Mouse (Mus musculus) forebrain, embryonic 16.5 days (tissue): ENCODE measurements around the gene Mycbp2. TPM values are rescaled to one million over a fixed set of nuclear protein-coding genes. Genes with fewer than 3 reads are reported as not detected.

Source experiments
- ATAC-seq: fragments of 200-750 bp; cut with Nextera tagmentation; 2 replicates; pipeline ENCODE4 v1.8.0; 2017; ENCODE audit warnings: mild to moderate bottlenecking, moderate library complexity
- H3K27ac ChIP-seq: fragments of 300-500 bp; sonication (generic); 2 replicates; pipeline ENCODE4 v1.5.1; 2014; ENCODE audit warnings: low read length, control low read depth
- H3K27me3 ChIP-seq: fragments of 300-500 bp; sonication (generic); replicated peaks from 2 replicates; pipeline ENCODE4 v1.6.1; 2014; ENCODE audit warnings: low read length; ENCODE audit not compliant: control insufficient read depth, insufficient read depth
- H3K36me3 ChIP-seq: fragments of 300-500 bp; sonication (generic); 2 replicates; pipeline ENCODE4 v1.6.1; 2014; ENCODE audit not compliant: control insufficient read depth, insufficient read depth
- H3K4me1 ChIP-seq: fragments of 300-500 bp; sonication (generic); replicated peaks from 2 replicates; pipeline ENCODE4 v1.6.1; 2014; ENCODE audit warnings: low read length; ENCODE audit not compliant: control insufficient read depth, insufficient read depth
- H3K4me2 ChIP-seq: fragments of 300-500 bp; sonication (generic); 2 replicates; pipeline ENCODE4 v1.6.1; 2014; ENCODE audit warnings: mild to moderate bottlenecking, low read length, control low read depth
- H3K4me3 ChIP-seq: fragments of 300-500 bp; sonication (generic); replicated peaks from 2 replicates; pipeline ENCODE4 v1.5.1; 2014; ENCODE audit warnings: mild to moderate bottlenecking, low read length, control low read depth
- H3K9ac ChIP-seq: fragments of 300-500 bp; sonication (generic); replicated peaks from 2 replicates; pipeline ENCODE4 v1.6.1; 2014; ENCODE audit warnings: low read depth, low read length, control low read depth
- H3K9me3 ChIP-seq: fragments of 300-500 bp; sonication (generic); 2 replicates; pipeline ENCODE4 v1.6.1; 2016; ENCODE audit warnings: low read length; ENCODE audit not compliant: control insufficient read depth
- WGBS: fragments of 180-500 bp; shearing (Covaris S2); extraction: QIAGEN DNeasy Blood & Tissue Kit; methylation state at CpG from one replicate; pipeline ENCODE4 v1.1.7; 2014; 5-methylcytosine and 5-hydroxymethylcytosine counted together
- polyA plus RNA-seq: library from polyadenylated mRNA; unstranded; fragments of >200 nt; fragmentation: Nextera tagmentation; extraction: Ambion mirVana; gene quantifications from 2 replicates; pipeline ENCODE4 v1.2.1, GENCODE M21; 2015

The Mycbp2 gene
- polyA plus RNA-seq, 1 experiment from 2014 or later: 56.6 TPM

- no peak overlapping the region for H3K4me3 ChIP-seq
- no peak overlapping the region for H3K9ac ChIP-seq
- 89% methylated on average over 5 of the region's 5 CpGs for WGBS
- H3K4me2 ChIP-seq: no peak overlapping the region
- H3K27ac ChIP-seq: no peak overlapping the region
- H3K4me1 ChIP-seq: no peaks in the 10 kb centered on the region
- peaks cover 35% of the 10 kb centered on the region for H3K36me3 ChIP-seq
- H3K27me3 ChIP-seq: no peaks in the 10 kb centered on the region
- ATAC-seq: no peak
- H3K9me3 ChIP-seq: no peaks in the 10 kb centered on the region
Measured at GRCm38 (mm10) chr14:103150139-103150538, 196.5 kb downstream of the Mycbp2 start.

- peaks cover 34% of the 10 kb centered on the region for H3K36me3 ChIP-seq
- WGBS: 85% methylated on average over 2 of the region's 2 CpGs
- no peaks in the 10 kb centered on the region for H3K4me1 ChIP-seq
- no peak overlapping the region for H3K4me3 ChIP-seq
- H3K9me3 ChIP-seq: no peaks in the 10 kb centered on the region
- no peak overlapping the region for H3K9ac ChIP-seq
- H3K4me2 ChIP-seq: no peak overlapping the region
- ATAC-seq: peak; percentile 20; the same call in 1 of the 2 replicates
- H3K27me3 ChIP-seq: no peaks in the 10 kb centered on the region
- no peak overlapping the region for H3K27ac ChIP-seq
Measured at GRCm38 (mm10) chr14:103131991-103132390, 214.6 kb downstream of the Mycbp2 start.

- no peak overlapping the region for H3K27ac ChIP-seq
- H3K4me1 ChIP-seq: no peaks in the 10 kb centered on the region
- ATAC-seq: no peak
- H3K4me3 ChIP-seq: no peak overlapping the region
- H3K9me3 ChIP-seq: no peaks in the 10 kb centered on the region
- H3K27me3 ChIP-seq: no peaks in the 10 kb centered on the region
- peaks cover 35% of the 10 kb centered on the region for H3K36me3 ChIP-seq
- no peak overlapping the region for H3K4me2 ChIP-seq
- WGBS: 81% methylated on average over 6 of the region's 6 CpGs
- no peak overlapping the region for H3K9ac ChIP-seq
Measured at GRCm38 (mm10) chr14:103125756-103126155, 220.9 kb downstream of the Mycbp2 start.

- H3K4me3 ChIP-seq: no peak overlapping the region
- H3K4me1 ChIP-seq: no peaks in the 10 kb centered on the region
- ATAC-seq: no peak
- H3K36me3 ChIP-seq: peaks cover 38% of the 10 kb centered on the region
- 97% methylated on average over 3 of the region's 3 CpGs for WGBS
- no peak overlapping the region for H3K9ac ChIP-seq
- H3K9me3 ChIP-seq: no peaks in the 10 kb centered on the region
- H3K27me3 ChIP-seq: no peaks in the 10 kb centered on the region
- no peak overlapping the region for H3K4me2 ChIP-seq
- no peak overlapping the region for H3K27ac ChIP-seq
Measured at GRCm38 (mm10) chr14:103114994-103115670, 231.5 kb downstream of the Mycbp2 start.

GRCm38 (mm10) chr14:103112606-103113363 is 233.8 kb downstream of the Mycbp2 start:
- WGBS: 87% methylated on average over 3 of the region's 3 CpGs
- peaks cover 26% of the 10 kb centered on the region for H3K36me3 ChIP-seq
- H3K4me2 ChIP-seq: no peak overlapping the region
- no peak overlapping the region for H3K4me3 ChIP-seq
- peak overlapping the region; percentile 41 for H3K27ac ChIP-seq
- peak; percentile 67 for ATAC-seq
- no peaks in the 10 kb centered on the region for H3K4me1 ChIP-seq
- H3K9ac ChIP-seq: no peak overlapping the region
- H3K9me3 ChIP-seq: no peaks in the 10 kb centered on the region
- no peaks in the 10 kb centered on the region for H3K27me3 ChIP-seq

- Histone ChIP-seq H3K9ac (no peak overlapping the region), H3K4me3 (no peak overlapping the region), H3K27ac (no peak overlapping the region), H3K27me3 (no peaks in the 10 kb centered on the region), H3K4me1 (no peaks in the 10 kb centered on the region), H3K4me2 (no peak overlapping the region), H3K36me3 (peaks cover 7% of the 10 kb centered on the region; the same call in 1 of the 2 replicates), H3K9me3 (no peaks in the 10 kb centered on the region)
- WGBS: 91% methylated on average over 4 of the region's 4 CpGs
- ATAC-seq: no peak
Measured at GRCm38 (mm10) chr14:103109971-103110370, 236.6 kb downstream of the Mycbp2 start.

- ATAC-seq: no peak
- 92% methylated on average over 2 of the region's 2 CpGs for WGBS
- no peak overlapping the region for H3K4me3 ChIP-seq
Measured at GRCm38 (mm10) chr14:103106301-103106700, 240.3 kb downstream of the Mycbp2 start.

GRCm38 (mm10) chr14:103102731-103103335 is 243.8 kb downstream of the Mycbp2 start:
- H3K4me1 ChIP-seq: peaks cover 3% of the 10 kb centered on the region
- H3K36me3 ChIP-seq: no peaks in the 10 kb centered on the region
- H3K4me3 ChIP-seq: no peak overlapping the region
- H3K4me2 ChIP-seq: no peak overlapping the region
- WGBS: 87% methylated on average over 10 of the region's 10 CpGs
- H3K9ac ChIP-seq: no peak overlapping the region
- H3K9me3 ChIP-seq: no peaks in the 10 kb centered on the region
- H3K27me3 ChIP-seq: no peaks in the 10 kb centered on the region
- no peak overlapping the region for H3K27ac ChIP-seq
- ATAC-seq: no peak

More at GRCm38 (mm10) chr14:103106301-103106700, 240.3 kb downstream of the Mycbp2 start:
- Histone ChIP-seq H3K9me3 (no peaks in the 10 kb centered on the region), H3K27ac (no peak overlapping the region), H3K4me1 (no peaks in the 10 kb centered on the region), H3K9ac (no peak overlapping the region), H3K4me2 (no peak overlapping the region), H3K27me3 (no peaks in the 10 kb centered on the region), H3K36me3 (no peaks in the 10 kb centered on the region)

- Histone ChIP-seq H3K36me3 (no peaks in the 10 kb centered on the region), H3K9ac (no peak overlapping the region), H3K4me2 (no peak overlapping the region), H3K4me3 (no peak overlapping the region), H3K9me3 (no peaks in the 10 kb centered on the region), H3K27me3 (no peaks in the 10 kb centered on the region), H3K27ac (no peak overlapping the region), H3K4me1 (peaks cover 6% of the 10 kb centered on the region)
- 57% methylated on average over 6 of the region's 6 CpGs for WGBS
- ATAC-seq: no peak
Measured at GRCm38 (mm10) chr14:103102246-103102645, 244.4 kb downstream of the Mycbp2 start.
